Mouse (Mus musculus) embryonic facial prominence, embryonic 12.5 days (tissue): Measurements from ENCODE around the gene Lrrn2. TPM values are rescaled to one million over a fixed set of nuclear protein-coding genes. Genes with fewer than 3 reads are reported as not detected.

Experiments used
- ATAC-seq: fragments of 200-750 bp; cut with Nextera tagmentation; 2 replicates; pipeline ENCODE4 v1.8.0; 2017; ENCODE audit not compliant: insufficient number of reproducible peaks, insufficient read depth, low FRiP score, low TSS enrichment
- H3K27ac ChIP-seq: fragments of 300-500 bp; sonication (generic); 2 replicates; pipeline ENCODE4 v1.5.1; 2016; ENCODE audit warnings: mild to moderate bottlenecking
- H3K27me3 ChIP-seq: fragments of 300-500 bp; sonication (generic); 2 replicates; pipeline ENCODE4 v1.6.1; 2016; ENCODE audit warnings: mild to moderate bottlenecking, moderate library complexity
- H3K36me3 ChIP-seq: fragments of 300-500 bp; sonication (generic); 2 replicates; pipeline ENCODE4 v1.6.1; 2016; ENCODE audit warnings: mild to moderate bottlenecking
- H3K4me1 ChIP-seq: fragments of 300-500 bp; sonication (generic); 2 replicates; pipeline ENCODE4 v1.6.1; 2016
- H3K4me2 ChIP-seq: fragments of 300-500 bp; sonication (generic); replicated peaks from 2 replicates; pipeline ENCODE4 v1.6.1; 2016; ENCODE audit warnings: mild to moderate bottlenecking, moderate library complexity
- H3K4me3 ChIP-seq: fragments of 300-500 bp; sonication (generic); 2 replicates; pipeline ENCODE4 v1.5.1; 2016; ENCODE audit warnings: mild to moderate bottlenecking
- H3K9ac ChIP-seq: fragments of 300-500 bp; sonication (generic); 2 replicates; pipeline ENCODE4 v1.6.1; 2016; ENCODE audit warnings: mild to moderate bottlenecking, moderate library complexity
- H3K9me3 ChIP-seq: fragments of 300-500 bp; sonication (generic); 2 replicates; pipeline ENCODE4 v1.6.1; 2016; ENCODE audit warnings: mild to moderate bottlenecking, moderate library complexity
- WGBS: fragments of 180-500 bp; shearing (Covaris S2); methylation state at CpG from one replicate; pipeline ENCODE4 v1.1.7; 2016; 5-methylcytosine and 5-hydroxymethylcytosine counted together
- polyA plus RNA-seq: library from polyadenylated mRNA; unstranded; fragments of >200 nt; fragmentation: Nextera tagmentation; extraction: Ambion mirVana; gene quantifications from 2 replicates; pipeline ENCODE4 v1.2.1, GENCODE M21; 2016

Lrrn2 gene
- polyA plus RNA-seq, 1 experiment from 2014 or later = 6.6 TPM

GRCm38 (mm10) chr1:132853312-132853711 is 26.8 kb upstream of the Lrrn2 start:
- Histone ChIP-seq H3K9me3 (no peaks in the 10 kb centered on the region), H3K4me2 (no peak overlapping the region), H3K27ac (no peak overlapping the region), H3K4me1 (peaks cover 4% of the 10 kb centered on the region; the same call in 1 of the 2 replicates), H3K9ac (no peak overlapping the region), H3K36me3 (no peaks in the 10 kb centered on the region), H3K27me3 (0 out of 2 replicates have a peak, but pooled peaks cover 8% of the 10 kb centered on the region), H3K4me3 (no peak overlapping the region)
- 28% methylated on average over 8 of the region's 8 CpGs for WGBS
- no peak for ATAC-seq

DNA sequence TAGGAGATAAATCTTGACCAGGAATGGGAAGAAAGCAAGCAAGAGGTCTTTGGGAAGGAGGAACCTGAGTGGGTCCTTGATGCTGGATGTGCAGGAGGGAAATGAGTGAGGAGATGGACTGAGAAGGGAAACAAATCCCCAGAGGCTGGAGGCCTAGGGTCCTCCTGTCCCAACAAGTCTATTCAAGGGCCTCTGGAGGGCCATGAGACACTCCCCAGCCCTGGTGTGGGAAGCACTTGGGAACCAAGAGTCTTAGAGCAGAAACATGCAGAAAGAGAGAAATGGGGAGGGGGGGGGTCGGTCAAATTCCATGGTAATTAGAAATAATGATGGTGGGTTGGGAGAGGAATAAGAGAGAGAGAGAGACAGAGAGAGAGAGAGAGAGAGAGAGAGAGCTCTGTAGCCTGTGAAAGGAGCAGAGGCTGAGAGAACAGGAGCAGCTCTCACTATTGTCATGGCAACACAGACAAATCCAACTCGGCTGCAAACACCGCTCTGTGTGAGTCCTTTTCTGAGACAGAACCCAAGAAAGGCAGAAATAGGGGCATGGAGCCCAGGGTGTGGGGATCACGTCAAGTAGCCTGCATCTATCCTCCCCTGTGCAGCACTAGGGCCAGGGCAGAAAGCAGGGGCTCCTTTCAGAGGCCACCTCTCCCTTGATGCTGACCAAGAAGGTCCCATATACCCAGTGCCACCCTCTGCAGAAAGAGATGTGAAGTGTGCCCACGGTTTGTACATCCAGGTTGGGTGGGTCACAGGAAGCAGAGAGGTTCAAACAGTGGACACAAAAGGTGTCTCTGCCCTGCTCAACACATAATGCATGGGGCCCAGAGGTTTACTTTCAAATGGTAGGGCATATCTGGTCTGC is 21.3 kb upstream of the Lrrn2 start:
- no peak overlapping the region for H3K4me3 ChIP-seq
- 0 out of 2 replicates have a peak, but pooled peaks cover 3% of the 10 kb centered on the region for H3K4me1 ChIP-seq
- no peaks in the 10 kb centered on the region for H3K36me3 ChIP-seq
- WGBS = 46% methylated on average over 5 of the region's 5 CpGs
- no peak for ATAC-seq
- 0 out of 2 replicates have a peak, but pooled peaks cover 3% of the 10 kb centered on the region for H3K27me3 ChIP-seq
- no peak overlapping the region for H3K4me2 ChIP-seq
- no peaks in the 10 kb centered on the region for H3K9me3 ChIP-seq
- no peak overlapping the region for H3K27ac ChIP-seq
- H3K9ac ChIP-seq = no peak overlapping the region

GRCm38 (mm10) chr1:132864220-132864619 is 15.9 kb upstream of the Lrrn2 start:
- H3K27me3 ChIP-seq = 0 out of 2 replicates have a peak, but pooled peaks cover 4% of the 10 kb centered on the region

GRCm38 (mm10) chr1:132865585-132865984 is 14.5 kb upstream of the Lrrn2 start:
- no peaks in the 10 kb centered on the region for H3K36me3 ChIP-seq
- 0 out of 2 replicates have a peak, but pooled peaks cover 4% of the 10 kb centered on the region for H3K27me3 ChIP-seq
- H3K4me1 ChIP-seq = no peaks in the 10 kb centered on the region
- H3K4me3 ChIP-seq = no peak overlapping the region
- no peak overlapping the region for H3K9ac ChIP-seq
- H3K4me2 ChIP-seq = no peak overlapping the region
- WGBS = 76% methylated on average over 4 of the region's 4 CpGs
- no peak for ATAC-seq
- H3K9me3 ChIP-seq = no peaks in the 10 kb centered on the region
- H3K27ac ChIP-seq = no peak overlapping the region

More at GRCm38 (mm10) chr1:132864220-132864619, 15.9 kb upstream of the Lrrn2 start:
- Histone ChIP-seq H3K36me3 (no peaks in the 10 kb centered on the region), H3K4me3 (no peak overlapping the region), H3K27ac (no peak overlapping the region), H3K9ac (no peak overlapping the region), H3K4me1 (no peaks in the 10 kb centered on the region), H3K9me3 (no peaks in the 10 kb centered on the region), H3K4me2 (no peak overlapping the region)
- 72% methylated on average over 2 of the region's 2 CpGs for WGBS
- ATAC-seq = no peak

DNA sequence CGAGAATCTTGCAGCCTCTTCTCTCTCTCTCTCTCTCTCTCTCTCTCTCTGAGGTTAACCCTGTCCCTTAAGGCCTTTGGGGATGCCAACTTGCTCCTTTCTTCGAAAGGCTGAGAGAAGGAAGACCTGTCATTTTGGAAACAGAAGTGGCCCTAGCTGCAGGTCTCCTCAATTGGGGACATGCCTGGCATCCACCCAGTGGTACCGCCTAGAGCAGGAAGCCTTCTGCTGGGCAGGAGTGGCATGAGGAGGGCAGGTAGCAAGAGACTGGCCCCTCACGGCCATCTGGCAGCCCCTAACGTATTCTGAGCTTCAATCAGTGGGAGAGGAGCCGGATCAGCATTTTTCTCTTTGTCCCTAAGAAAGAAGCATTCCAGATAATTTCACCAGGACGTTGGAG is 9.7 kb upstream of the Lrrn2 start:
- Histone ChIP-seq H3K9ac (no peak overlapping the region), H3K9me3 (no peaks in the 10 kb centered on the region), H3K36me3 (no peaks in the 10 kb centered on the region), H3K4me3 (no peak overlapping the region), H3K4me1 (no peaks in the 10 kb centered on the region), H3K27ac (no peak overlapping the region), H3K27me3 (no peaks in the 10 kb centered on the region), H3K4me2 (no peak overlapping the region)
- 58% methylated on average over 7 of the region's 7 CpGs for WGBS
- no peak for ATAC-seq

GRCm38 (mm10) chr1:132878951-132879610 is 992 bp upstream of the Lrrn2 start:
- WGBS = 19% methylated on average over 11 of the region's 11 CpGs
- Histone ChIP-seq H3K4me3 (no peak overlapping the region), H3K4me2 (no peak overlapping the region), H3K36me3 (no peaks in the 10 kb centered on the region), H3K4me1 (peaks cover 16% of the 10 kb centered on the region), H3K9me3 (no peaks in the 10 kb centered on the region), H3K27ac (no peak overlapping the region), H3K27me3 (peaks cover 47% of the 10 kb centered on the region), H3K9ac (no peak overlapping the region)
- ATAC-seq = no peak

GRCm38 (mm10) chr1:132879801-132880160 is 292 bp upstream of the Lrrn2 start:
- H3K4me3 ChIP-seq = peak overlapping the region; percentile 63
- no peaks in the 10 kb centered on the region for H3K9me3 ChIP-seq
- no peak overlapping the region for H3K9ac ChIP-seq
- peaks cover 54% of the 10 kb centered on the region for H3K27me3 ChIP-seq
- no peak overlapping the region for H3K27ac ChIP-seq
- peak overlapping the region; percentile 97 for H3K4me2 ChIP-seq
- H3K4me1 ChIP-seq = peaks cover 16% of the 10 kb centered on the region
- H3K36me3 ChIP-seq = no peaks in the 10 kb centered on the region
- 9% methylated on average over 8 of the region's 8 CpGs for WGBS
- no peak for ATAC-seq

DNA sequence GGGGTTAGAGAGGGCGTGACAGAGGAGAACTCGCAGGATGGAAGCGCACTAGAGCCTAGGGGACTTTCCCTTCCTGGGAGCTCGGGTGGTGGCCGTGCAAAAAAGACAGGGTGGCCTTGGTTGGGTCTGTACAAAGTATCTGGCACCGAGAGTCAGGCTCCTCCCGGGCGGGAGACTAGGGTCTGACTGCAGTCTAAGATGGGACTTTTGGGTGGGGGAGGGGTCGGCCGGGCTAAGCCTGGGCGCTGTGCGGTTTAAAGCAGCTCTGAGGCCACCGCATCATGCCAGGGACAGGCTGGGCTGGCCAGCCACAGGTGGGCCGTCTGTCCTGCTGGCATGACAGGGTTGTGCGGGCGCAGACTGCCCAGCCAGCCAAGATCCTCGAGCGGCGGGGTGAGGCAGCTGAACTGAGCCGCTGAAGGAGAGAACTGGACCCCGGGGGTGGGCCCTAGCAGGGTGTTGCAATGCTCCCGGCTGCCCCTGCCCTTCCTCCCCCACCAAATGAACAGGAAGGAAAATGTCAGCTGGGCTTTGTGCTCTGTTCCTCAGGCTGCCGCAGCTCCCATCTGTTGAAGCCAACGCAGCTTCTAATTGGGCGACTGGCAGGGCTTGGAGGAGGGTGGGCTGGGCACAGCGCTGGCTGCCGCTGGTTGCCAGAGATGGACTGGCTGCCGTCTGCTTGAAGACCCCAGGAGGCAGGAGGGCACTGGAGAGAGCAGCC is 1.1 kb downstream of the Lrrn2 start:
- Histone ChIP-seq H3K9me3 (no peaks in the 10 kb centered on the region), H3K9ac (peak overlapping the region; percentile 60), H3K4me2 (peak overlapping the region; percentile 97), H3K4me3 (peak overlapping the region; percentile 63), H3K36me3 (no peaks in the 10 kb centered on the region), H3K27me3 (peaks cover 67% of the 10 kb centered on the region), H3K27ac (no peak overlapping the region), H3K4me1 (peaks cover 16% of the 10 kb centered on the region)
- under 1% methylated on average over 28 of the region's 28 CpGs for WGBS
- no peak for ATAC-seq

DNA sequence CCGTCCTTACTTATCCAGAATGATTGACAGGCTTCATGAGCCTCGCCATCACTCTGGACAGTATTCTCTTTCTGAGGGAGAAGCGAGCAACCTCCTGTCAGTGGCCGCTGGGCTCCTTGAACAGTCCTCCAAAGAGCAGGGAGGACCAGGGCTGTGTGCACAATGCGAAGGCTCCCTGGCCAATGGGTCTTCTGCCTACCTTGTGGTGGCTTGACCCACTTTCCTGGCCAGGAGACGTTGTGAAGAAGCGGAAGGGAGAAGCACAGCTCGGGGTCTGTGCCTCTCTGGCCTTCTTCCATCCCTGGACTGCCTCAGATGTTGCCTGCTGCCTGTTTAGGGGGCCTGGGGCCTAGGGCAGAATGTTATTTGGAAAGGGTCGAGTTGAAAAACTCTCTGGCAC is 1.8 kb downstream of the Lrrn2 start:
- H3K9ac ChIP-seq = no peak overlapping the region
- no peak for ATAC-seq
- peak overlapping the region; percentile 97 for H3K4me2 ChIP-seq
- H3K4me1 ChIP-seq = peaks cover 16% of the 10 kb centered on the region
- H3K4me3 ChIP-seq = peak overlapping the region; percentile 63
- no peak overlapping the region for H3K27ac ChIP-seq
- no peaks in the 10 kb centered on the region for H3K36me3 ChIP-seq
- no peaks in the 10 kb centered on the region for H3K9me3 ChIP-seq
- peaks cover 71% of the 10 kb centered on the region for H3K27me3 ChIP-seq
- WGBS = 36% methylated on average over 9 of the region's 9 CpGs

GRCm38 (mm10) chr1:132885701-132886100 is 5.6 kb downstream of the Lrrn2 start:
- H3K9ac ChIP-seq = no peak overlapping the region
- ATAC-seq = no peak
- no peak overlapping the region for H3K27ac ChIP-seq
- H3K9me3 ChIP-seq = no peaks in the 10 kb centered on the region
- H3K27me3 ChIP-seq = peaks cover 56% of the 10 kb centered on the region
- no peaks in the 10 kb centered on the region for H3K36me3 ChIP-seq
- peaks cover 11% of the 10 kb centered on the region for H3K4me1 ChIP-seq
- H3K4me3 ChIP-seq = no peak overlapping the region
- 47% methylated on average over 4 of the region's 4 CpGs for WGBS
- H3K4me2 ChIP-seq = no peak overlapping the region

DNA sequence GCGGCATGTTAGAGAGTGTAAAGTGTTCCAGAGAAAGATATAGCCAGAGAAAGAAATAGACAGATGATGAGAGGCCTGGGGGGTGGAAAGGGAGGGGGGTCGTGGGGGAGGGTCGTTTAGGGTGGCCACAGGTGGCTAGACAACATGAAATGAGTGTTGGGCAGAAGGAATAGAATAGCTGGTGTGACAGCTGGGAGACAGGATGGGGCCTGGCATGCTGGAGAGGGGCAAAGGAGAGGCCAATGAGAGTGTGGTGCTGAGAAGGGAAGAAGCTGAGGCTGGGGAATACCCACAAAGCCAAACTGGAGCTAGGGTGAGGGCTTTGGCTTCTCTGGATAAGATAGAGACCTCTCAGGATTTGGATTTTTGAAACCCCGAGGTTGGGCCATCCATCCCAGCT is 6.6 kb downstream of the Lrrn2 start:
- H3K27me3 ChIP-seq = peaks cover 53% of the 10 kb centered on the region
- no peak for ATAC-seq
- H3K36me3 ChIP-seq = no peaks in the 10 kb centered on the region
- H3K4me2 ChIP-seq = no peak overlapping the region
- H3K4me1 ChIP-seq = peaks cover 2% of the 10 kb centered on the region; the same call in 1 of the 2 replicates
- H3K9me3 ChIP-seq = no peaks in the 10 kb centered on the region
- no peak overlapping the region for H3K9ac ChIP-seq
- WGBS = 63% methylated on average over 4 of the region's 4 CpGs
- no peak overlapping the region for H3K4me3 ChIP-seq
- no peak overlapping the region for H3K27ac ChIP-seq
